Mouse (Mus musculus): ENCODE data around the gene Irf6. TPM values are rescaled to one million over a fixed set of nuclear protein-coding genes. Genes with fewer than 3 reads are reported as not detected.

The Irf6 gene
- polyA plus RNA-seq, 1 experiment from 2014 or later = 13.3 TPM

DNA sequence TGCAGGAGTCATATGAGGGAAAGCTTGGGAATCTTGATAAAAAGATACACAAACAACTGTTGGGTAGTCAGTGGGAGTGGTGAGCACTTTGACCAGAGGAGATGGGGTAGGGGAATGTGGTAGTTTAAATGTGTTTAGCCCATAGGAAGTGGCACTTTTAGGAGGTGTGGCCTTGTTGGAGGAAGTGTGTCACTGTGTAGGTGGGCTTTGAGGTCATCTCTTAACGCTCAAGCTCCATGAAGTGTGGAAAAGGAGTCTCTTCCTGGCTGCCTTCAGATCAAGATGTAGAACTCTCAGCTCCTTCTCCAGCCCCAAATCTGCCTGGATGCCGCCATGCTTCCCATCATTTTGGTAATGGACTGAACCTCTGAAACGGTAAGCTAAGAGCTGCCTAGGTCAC, 54.6 kb downstream of the Irf6 start, which contains the start of gene Lamb3:
Gene Lamb3 (plus strand): TSS at position 197 of the 400 bp plus-strand sequence.
- Histone ChIP-seq H3K36me3 (no peaks in the 10 kb centered on the region), H3K9ac (no peak within 1 kb of the TSS), H3K27ac (no peak within 1 kb of the TSS), H3K27me3 (no peaks in the 10 kb centered on the region), H3K4me1 (no peaks in the 10 kb centered on the region), H3K4me2 (no peak within 1 kb of the TSS), H3K4me3 (replicated peaks) (no peak within 1 kb of the TSS), H3K9me3 (replicated peaks) (no peaks in the 10 kb centered on the region)
- no peak for ATAC-seq (replicated peaks; ENCODE audit: low FRiP score)
- WGBS = 85% methylated on average over 3 of the region's 3 CpGs

DNA sequence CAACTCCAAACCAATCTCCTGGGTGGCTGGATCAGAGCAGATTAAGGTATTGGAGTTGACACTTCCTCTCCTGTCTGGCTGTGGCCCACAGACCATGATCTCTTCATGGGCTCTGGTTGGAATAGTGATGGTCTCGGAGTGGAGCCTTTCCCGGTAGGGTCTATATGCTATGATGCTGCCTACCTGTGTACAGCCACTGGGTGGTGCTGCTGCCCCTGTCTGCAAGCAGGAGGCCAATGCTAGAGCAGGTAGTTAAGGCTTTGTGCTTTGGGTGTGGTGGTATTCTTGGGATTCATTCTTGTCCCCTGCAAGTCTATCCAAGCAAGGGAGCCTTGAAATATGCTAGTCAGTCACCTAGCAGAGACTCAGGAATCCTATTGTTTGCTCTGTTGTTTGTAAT, 55.3 kb downstream of the Irf6 start:
- Histone ChIP-seq H3K36me3 (no peaks in the 10 kb centered on the region), H3K9me3 (replicated peaks) (no peaks in the 10 kb centered on the region), H3K4me1 (no peaks in the 10 kb centered on the region), H3K27ac (no peak overlapping the region), H3K4me3 (replicated peaks) (no peak overlapping the region), H3K27me3 (no peaks in the 10 kb centered on the region), H3K9ac (no peak overlapping the region), H3K4me2 (no peak overlapping the region)
- 29% methylated on average over 2 of the region's 2 CpGs for WGBS
- ATAC-seq (replicated peaks; ENCODE audit: low FRiP score) = 0 out of 2 replicates have a peak, but pooled peaks have one; percentile 62

DNA sequence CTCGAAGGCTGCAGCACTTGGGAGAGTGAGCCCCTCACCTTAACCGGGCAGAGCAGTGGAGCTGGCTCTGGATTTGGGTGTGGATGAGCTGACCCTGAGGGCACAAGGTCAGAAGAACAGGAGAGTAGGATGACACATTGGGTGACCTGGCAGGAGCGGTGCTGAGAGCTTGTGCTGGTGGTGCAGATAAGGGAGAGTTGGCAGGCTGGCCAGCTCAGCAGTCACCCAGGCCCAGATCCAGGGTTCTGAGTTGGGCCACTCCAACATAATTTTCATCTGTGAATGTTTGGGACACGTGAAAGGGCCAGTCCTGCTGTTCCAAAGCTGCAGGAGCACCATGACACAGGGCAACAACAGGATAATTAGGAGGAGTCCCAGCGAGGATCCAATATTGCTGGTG, 58.5 kb downstream of the Irf6 start:
- no peak overlapping the region for H3K4me2 ChIP-seq
- H3K4me1 ChIP-seq = no peaks in the 10 kb centered on the region
- ATAC-seq (replicated peaks; ENCODE audit: low FRiP score) = no peak
- no peaks in the 10 kb centered on the region for H3K9me3 ChIP-seq (replicated peaks)
- no peak overlapping the region for H3K4me3 ChIP-seq (replicated peaks)
- no peak overlapping the region for H3K27ac ChIP-seq
- 69% methylated on average over 5 of the region's 5 CpGs for WGBS
- no peak overlapping the region for H3K9ac ChIP-seq
- H3K27me3 ChIP-seq = no peaks in the 10 kb centered on the region
- no peaks in the 10 kb centered on the region for H3K36me3 ChIP-seq

DNA sequence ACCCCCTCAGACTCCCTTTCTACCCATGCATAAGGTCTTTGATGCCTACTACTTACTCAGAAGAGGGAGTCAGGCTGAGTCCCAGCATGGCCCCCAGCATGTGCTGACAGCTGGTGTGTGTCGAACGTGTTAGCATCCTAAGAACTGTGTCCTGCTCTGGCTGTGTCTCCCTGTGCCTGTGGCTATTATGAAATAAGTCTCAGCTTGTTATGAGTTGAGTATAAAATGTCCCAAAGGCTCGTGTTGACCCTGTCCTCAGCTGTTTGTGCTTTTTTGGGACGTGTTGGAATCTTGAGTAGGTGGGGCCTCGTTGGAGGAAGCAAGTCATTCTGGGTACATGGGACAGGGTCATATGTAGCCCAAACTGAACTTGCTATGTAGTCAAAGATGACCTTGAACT, 61.1 kb downstream of the Irf6 start:
- H3K4me2 ChIP-seq = no peak overlapping the region
- no peak overlapping the region for H3K9ac ChIP-seq
- H3K4me3 ChIP-seq (replicated peaks) = no peak overlapping the region
- H3K27ac ChIP-seq = no peak overlapping the region
- no peaks in the 10 kb centered on the region for H3K27me3 ChIP-seq
- no peaks in the 10 kb centered on the region for H3K9me3 ChIP-seq (replicated peaks)
- WGBS = 73% methylated on average over 5 of the region's 5 CpGs
- no peaks in the 10 kb centered on the region for H3K36me3 ChIP-seq
- no peaks in the 10 kb centered on the region for H3K4me1 ChIP-seq
- ATAC-seq (replicated peaks; ENCODE audit: low FRiP score) = no peak

DNA sequence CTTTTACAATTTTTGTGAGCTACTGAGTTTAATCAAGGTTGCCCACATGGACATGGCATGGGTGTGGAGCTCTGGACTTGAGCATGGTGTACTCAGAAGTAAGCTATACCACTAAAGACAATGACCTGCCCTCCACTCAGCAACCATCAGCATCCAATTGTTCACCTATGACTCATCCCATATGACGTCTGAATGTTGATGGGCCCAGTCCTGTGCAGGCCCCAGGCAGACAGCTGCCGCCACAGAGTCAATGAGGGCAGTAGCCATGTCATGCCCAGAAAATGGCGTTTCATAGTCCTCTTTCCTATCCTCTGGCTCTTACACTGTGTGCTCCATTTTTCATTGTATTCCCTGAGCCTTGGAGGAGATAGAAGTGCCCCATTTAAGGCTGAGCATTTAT, 63.1 kb downstream of the Irf6 start:
- H3K27ac ChIP-seq = no peak overlapping the region
- no peak for ATAC-seq (replicated peaks; ENCODE audit: low FRiP score)
- no peaks in the 10 kb centered on the region for H3K36me3 ChIP-seq
- H3K9ac ChIP-seq = no peak overlapping the region
- WGBS = 75% methylated on average over 3 of the region's 3 CpGs
- H3K4me2 ChIP-seq = no peak overlapping the region
- no peaks in the 10 kb centered on the region for H3K9me3 ChIP-seq (replicated peaks)
- no peaks in the 10 kb centered on the region for H3K4me1 ChIP-seq
- no peak overlapping the region for H3K4me3 ChIP-seq (replicated peaks)
- H3K27me3 ChIP-seq = no peaks in the 10 kb centered on the region

DNA sequence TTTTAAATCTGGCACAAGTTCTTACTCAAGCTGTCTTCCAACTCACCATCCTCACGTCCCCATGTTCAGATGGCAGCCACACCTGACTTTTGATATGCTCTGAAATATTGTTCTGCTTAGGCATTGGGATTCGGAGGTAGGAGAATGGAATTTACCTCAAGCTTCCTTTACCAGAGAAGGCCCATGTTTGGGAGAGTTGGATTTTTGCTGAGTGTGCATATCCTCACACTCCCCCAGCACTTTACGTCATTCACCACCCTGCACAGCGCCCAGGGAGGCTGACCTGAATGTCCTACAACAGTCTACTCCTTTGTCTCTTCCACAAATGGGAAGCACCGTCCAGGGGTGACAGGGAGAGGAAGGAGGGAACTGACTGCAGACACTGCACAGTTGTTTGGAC, 67.5 kb downstream of the Irf6 start:
- H3K4me1 ChIP-seq = peaks cover 3% of the 10 kb centered on the region
- H3K9ac ChIP-seq = no peak overlapping the region
- no peak overlapping the region for H3K4me2 ChIP-seq
- ATAC-seq (replicated peaks; ENCODE audit: low FRiP score) = no peak
- WGBS = 53% methylated on average over 5 of the region's 5 CpGs
- H3K4me3 ChIP-seq (replicated peaks) = no peak overlapping the region
- H3K9me3 ChIP-seq (replicated peaks) = no peaks in the 10 kb centered on the region
- no peaks in the 10 kb centered on the region for H3K36me3 ChIP-seq
- H3K27ac ChIP-seq = no peak overlapping the region
- no peaks in the 10 kb centered on the region for H3K27me3 ChIP-seq

Other genes starting within 250 kb of the Irf6 start
- 1.5 and 1.6 TPM in 2 replicates for gene Syt14, start 117.3 kb upstream of the Irf6 start, polyA plus RNA-seq (2015; fragmentation: Nextera tagmentation; extraction: Ambion mirVana)
- 9.2 and 9.9 TPM in 2 replicates for gene Diexf, start 22.8 kb upstream of the Irf6 start, polyA plus RNA-seq (2015; fragmentation: Nextera tagmentation; extraction: Ambion mirVana)
- gene A130010J15Rik, start 14.9 kb downstream of the Irf6 start, polyA plus RNA-seq (2015; fragmentation: Nextera tagmentation; extraction: Ambion mirVana) = 14.2 and 16.3 TPM in 2 replicates
- 3.5 and 4.3 TPM in 2 replicates for gene Traf3ip3, start 48.6 kb downstream of the Irf6 start, polyA plus RNA-seq (2015; fragmentation: Nextera tagmentation; extraction: Ambion mirVana)
- gene Lamb3, start 54.6 kb downstream of the Irf6 start, polyA plus RNA-seq (2015; fragmentation: Nextera tagmentation; extraction: Ambion mirVana) = 1.2 and 1.6 TPM in 2 replicates
- gene Hsd11b1, start 111.0 kb downstream of the Irf6 start, polyA plus RNA-seq (2015; fragmentation: Nextera tagmentation; extraction: Ambion mirVana) = 1.5 TPM in 2 replicates
- gene G0s2, start 120.1 kb downstream of the Irf6 start, polyA plus RNA-seq (2015; fragmentation: Nextera tagmentation; extraction: Ambion mirVana) = 28.6 and 37.1 TPM in 2 replicates
- gene Camk1g, start 217.2 kb downstream of the Irf6 start, polyA plus RNA-seq (2015; fragmentation: Nextera tagmentation; extraction: Ambion mirVana) = 11.0 and 14.0 TPM in 2 replicates

Data from kidney, embryonic 15.5 days (tissue).